Mouse (Mus musculus): ENCODE data around the gene Ramp3. TPM values are rescaled to one million over a fixed set of nuclear protein-coding genes. Genes with fewer than 3 reads are reported as not detected.
"Not testable (repeated sequence)": the region's sequence is repeated elsewhere in the genome, so short reads cannot be mapped to it uniquely, and the experiment has no call there.

The Ramp3 gene
- polyA plus RNA-seq, 1 experiment from 2014 or later: 1.7 TPM

- no peak within 1 kb of the TSS for H3K27ac ChIP-seq (ENCODE audit: poor library complexity, severe bottlenecking)
- H3K4me2 ChIP-seq: no peak within 1 kb of the TSS
- no peak within 1 kb of the TSS for H3K4me3 ChIP-seq
- H3K9me3 ChIP-seq (replicated peaks): no peaks in the 10 kb centered on the region
- 87% methylated on average over 4 of the region's 4 CpGs for WGBS
- H3K4me1 ChIP-seq (replicated peaks): no peaks in the 10 kb centered on the region
- no peak for ATAC-seq (ENCODE audit: insufficient number of reproducible peaks, low FRiP score)
- no peaks in the 10 kb centered on the region for H3K36me3 ChIP-seq
- no peaks in the 10 kb centered on the region for H3K27me3 ChIP-seq (replicated peaks)
- no peak within 1 kb of the TSS for H3K9ac ChIP-seq
These were observed 19.8 kb upstream of the Ramp3 start, which contains the start of gene Wap for GRCm38 (mm10) chr11:6638537-6638936. Wap (minus strand) TSS chr11:6638637.

DNA sequence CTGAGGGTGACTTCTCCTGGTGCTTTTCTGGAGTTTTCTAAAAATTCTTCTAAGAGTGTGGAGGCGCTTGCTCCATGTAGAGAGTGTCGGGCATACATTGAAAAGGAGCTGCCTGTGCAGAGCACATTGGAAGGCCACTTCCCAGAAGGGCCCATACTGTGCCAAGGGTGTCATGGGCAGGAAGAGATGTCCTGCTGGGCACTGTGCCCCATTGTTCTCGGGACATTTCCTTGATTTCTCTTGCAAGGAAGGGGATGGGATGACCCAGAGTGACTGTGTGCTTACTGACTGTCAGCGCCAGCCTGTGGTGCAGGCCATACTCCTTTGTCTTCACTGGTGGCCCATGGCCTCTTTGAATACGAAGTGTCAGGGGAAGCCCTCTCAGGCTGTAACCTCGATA lies 19.2 kb upstream of the Ramp3 start:
- Histone ChIP-seq H3K36me3 (no peaks in the 10 kb centered on the region), H3K9me3 (replicated peaks) (no peaks in the 10 kb centered on the region), H3K9ac (no peak overlapping the region), H3K4me1 (replicated peaks) (no peaks in the 10 kb centered on the region), H3K27ac (ENCODE audit: poor library complexity, severe bottlenecking) (no peak overlapping the region), H3K4me3 (no peak overlapping the region), H3K4me2 (no peak overlapping the region), H3K27me3 (replicated peaks) (no peaks in the 10 kb centered on the region)
- WGBS: 69% methylated on average over 6 of the region's 6 CpGs
- no peak for ATAC-seq (ENCODE audit: insufficient number of reproducible peaks, low FRiP score)

GRCm38 (mm10) chr11:6644566-6644965 lies 13.8 kb upstream of the Ramp3 start:
- H3K36me3 ChIP-seq: no peaks in the 10 kb centered on the region
- 70% methylated on average over 6 of the region's 6 CpGs for WGBS
- H3K9me3 ChIP-seq (replicated peaks): no peaks in the 10 kb centered on the region
- H3K9ac ChIP-seq: no peak overlapping the region
- no peak overlapping the region for H3K27ac ChIP-seq (ENCODE audit: poor library complexity, severe bottlenecking)
- no peaks in the 10 kb centered on the region for H3K4me1 ChIP-seq (replicated peaks)
- ATAC-seq (ENCODE audit: insufficient number of reproducible peaks, low FRiP score): no peak
- H3K27me3 ChIP-seq (replicated peaks): no peaks in the 10 kb centered on the region; the same call in 1 of the 2 replicates
- no peak overlapping the region for H3K4me2 ChIP-seq
- no peak overlapping the region for H3K4me3 ChIP-seq

DNA sequence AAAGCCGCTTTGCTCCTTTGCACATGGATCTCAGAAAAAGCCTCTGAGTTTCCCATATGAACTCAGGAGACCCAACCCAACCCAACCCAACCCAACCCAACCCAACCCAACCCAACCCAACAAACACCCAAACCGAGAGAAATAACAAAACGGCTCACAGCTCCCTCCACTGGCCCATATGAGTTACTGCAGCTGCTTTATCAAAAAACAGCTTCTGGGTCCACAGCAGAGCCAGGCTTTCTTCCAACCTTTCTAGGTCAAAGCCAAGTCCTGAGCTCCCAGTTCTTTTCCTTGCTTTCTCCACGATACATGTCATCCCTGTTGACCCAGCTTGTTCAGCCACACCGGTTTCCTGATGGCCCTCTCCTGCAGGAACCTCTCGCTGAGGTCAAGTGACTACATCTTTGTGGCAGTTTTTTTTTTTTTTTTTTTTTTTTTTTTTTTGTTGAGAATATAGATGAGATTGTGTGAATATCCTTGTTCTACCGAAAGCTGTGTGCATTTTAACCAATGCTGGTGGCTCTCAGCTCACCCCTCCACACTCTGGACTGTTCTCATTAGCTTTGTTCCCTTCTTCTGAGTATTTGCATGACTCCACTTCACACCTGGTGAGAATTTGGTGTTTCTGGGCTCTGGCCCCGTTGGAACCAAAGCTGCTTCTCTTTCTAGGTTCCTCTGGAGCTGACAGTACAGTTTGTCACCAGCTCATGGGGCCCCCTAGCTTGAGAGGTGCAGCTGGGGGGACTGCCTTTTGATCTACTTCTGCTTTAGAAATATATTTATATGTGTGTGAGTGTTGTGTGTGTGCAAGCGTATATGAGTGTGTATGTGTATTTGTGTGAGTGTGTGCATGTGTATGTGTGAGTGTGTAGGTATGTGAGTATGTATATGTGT lies 10.2 kb upstream of the Ramp3 start:
- H3K27me3 ChIP-seq (replicated peaks): no peaks in the 10 kb centered on the region; the same call in 1 of the 2 replicates
- no peak overlapping the region for H3K9ac ChIP-seq
- no peaks in the 10 kb centered on the region for H3K4me1 ChIP-seq (replicated peaks)
- H3K36me3 ChIP-seq: no peaks in the 10 kb centered on the region
- no peaks in the 10 kb centered on the region for H3K9me3 ChIP-seq (replicated peaks)
- WGBS: 57% methylated on average over 9 of the region's 9 CpGs
- no peak overlapping the region for H3K4me3 ChIP-seq
- H3K4me2 ChIP-seq: no peak overlapping the region
- no peak for ATAC-seq (ENCODE audit: insufficient number of reproducible peaks, low FRiP score)
- H3K27ac ChIP-seq (ENCODE audit: poor library complexity, severe bottlenecking): no peak overlapping the region

DNA sequence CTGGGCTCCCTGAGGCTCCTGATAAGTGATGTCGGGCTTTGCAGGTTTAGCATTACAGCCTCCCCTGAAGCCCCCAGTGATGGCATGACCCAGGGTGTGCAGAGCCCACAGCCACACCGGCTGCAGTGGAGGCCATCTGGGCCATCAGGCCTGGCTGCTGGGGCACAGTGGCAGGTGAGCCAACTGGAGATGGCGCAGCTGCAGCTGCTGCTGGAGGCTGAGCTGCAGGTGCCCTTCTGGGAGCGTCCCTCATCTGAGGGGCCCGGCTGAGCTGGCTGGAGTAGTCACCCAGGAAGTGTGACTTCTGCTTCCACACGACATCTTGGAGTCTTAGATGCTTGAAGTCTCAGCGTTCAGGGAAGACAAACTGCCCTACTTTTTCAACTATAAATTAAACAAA lies 7.8 kb upstream of the Ramp3 start:
- Histone ChIP-seq H3K9me3 (replicated peaks) (no peaks in the 10 kb centered on the region), H3K4me3 (no peak overlapping the region), H3K9ac (no peak overlapping the region), H3K27ac (ENCODE audit: poor library complexity, severe bottlenecking) (no peak overlapping the region), H3K36me3 (no peaks in the 10 kb centered on the region), H3K4me2 (no peak overlapping the region), H3K4me1 (replicated peaks) (no peaks in the 10 kb centered on the region), H3K27me3 (replicated peaks) (peaks cover 11% of the 10 kb centered on the region)
- no peak for ATAC-seq (ENCODE audit: insufficient number of reproducible peaks, low FRiP score)
- 51% methylated on average over 7 of the region's 7 CpGs for WGBS

DNA sequence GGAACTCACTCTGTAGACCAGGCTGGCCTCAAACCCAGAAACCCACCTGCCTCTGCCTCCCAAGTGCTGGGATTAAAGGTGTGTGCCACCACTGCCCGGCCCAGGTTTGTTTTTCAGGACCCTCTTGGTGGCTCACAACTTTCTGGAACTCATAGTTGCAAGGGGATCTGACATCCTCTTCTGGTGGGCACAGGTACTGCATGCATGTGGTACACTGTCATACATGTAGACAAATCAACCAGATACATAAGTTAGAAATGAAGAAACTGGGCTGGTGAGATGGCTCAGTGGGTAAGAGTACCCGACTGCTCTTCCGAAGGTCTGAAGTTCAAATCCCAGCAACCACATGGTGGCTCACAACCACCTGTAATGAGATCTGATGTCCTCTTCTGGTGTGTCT lies 5.3 kb upstream of the Ramp3 start:
- H3K27ac ChIP-seq (ENCODE audit: poor library complexity, severe bottlenecking); H3K9ac ChIP-seq; H3K36me3 ChIP-seq; H3K9me3 ChIP-seq (replicated peaks); ATAC-seq (ENCODE audit: insufficient number of reproducible peaks, low FRiP score); H3K4me1 ChIP-seq (replicated peaks); H3K4me2 ChIP-seq; H3K4me3 ChIP-seq: not testable (repeated sequence)
- H3K27me3 ChIP-seq (replicated peaks): peaks cover 23% of the 10 kb centered on the region
- WGBS: 74% methylated on average over 3 of the region's 3 CpGs

GRCm38 (mm10) chr11:6654903-6655302 lies 3.4 kb upstream of the Ramp3 start:
- H3K4me1 ChIP-seq (replicated peaks): 0 out of 2 replicates have a peak, but pooled peaks cover 4% of the 10 kb centered on the region
- H3K4me2 ChIP-seq: no peak overlapping the region
- H3K9me3 ChIP-seq (replicated peaks): no peaks in the 10 kb centered on the region
- no peak for ATAC-seq (ENCODE audit: insufficient number of reproducible peaks, low FRiP score)
- no peak overlapping the region for H3K4me3 ChIP-seq
- peaks cover 38% of the 10 kb centered on the region for H3K27me3 ChIP-seq (replicated peaks)
- WGBS: 3% methylated on average over 2 of the region's 2 CpGs
- no peak overlapping the region for H3K27ac ChIP-seq (ENCODE audit: poor library complexity, severe bottlenecking)
- no peak overlapping the region for H3K9ac ChIP-seq
- no peaks in the 10 kb centered on the region for H3K36me3 ChIP-seq

- Histone ChIP-seq H3K4me3 (no peak overlapping the region), H3K9me3 (replicated peaks) (no peaks in the 10 kb centered on the region; the same call in 1 of the 2 replicates), H3K4me1 (replicated peaks) (0 out of 2 replicates have a peak, but pooled peaks cover 4% of the 10 kb centered on the region), H3K27me3 (replicated peaks) (peaks cover 30% of the 10 kb centered on the region), H3K36me3 (no peaks in the 10 kb centered on the region), H3K4me2 (no peak overlapping the region), H3K27ac (ENCODE audit: poor library complexity, severe bottlenecking) (no peak overlapping the region), H3K9ac (no peak overlapping the region)
- WGBS: 79% methylated on average over 14 of the region's 14 CpGs
- no peak for ATAC-seq (ENCODE audit: insufficient number of reproducible peaks, low FRiP score)
These were observed 2.9 kb downstream of the Ramp3 start for GRCm38 (mm10) chr11:6661206-6661605.

DNA sequence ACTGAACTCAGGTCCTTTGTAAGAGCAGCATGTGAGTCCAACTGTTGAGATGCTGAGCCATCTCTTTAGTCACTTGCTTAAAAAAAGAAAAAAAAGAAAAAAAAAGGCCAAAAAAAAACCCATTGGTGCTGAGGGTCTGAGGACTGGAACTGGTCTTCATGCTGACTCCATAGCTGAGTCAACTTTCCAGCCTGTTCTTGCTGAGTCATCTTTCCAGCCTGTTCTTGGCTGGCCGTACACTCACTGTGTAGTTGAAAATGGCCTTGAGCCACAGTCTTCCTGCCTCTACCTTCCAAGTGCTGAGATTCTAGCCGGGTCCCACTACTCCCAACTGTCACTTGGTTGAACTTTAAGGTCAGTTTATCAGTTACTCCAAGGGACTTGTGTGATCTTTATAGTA lies 8.3 kb downstream of the Ramp3 start:
- Histone ChIP-seq H3K9ac (no peak overlapping the region), H3K4me2 (no peak overlapping the region), H3K4me1 (replicated peaks) (no peaks in the 10 kb centered on the region), H3K27me3 (replicated peaks) (no peaks in the 10 kb centered on the region), H3K4me3 (no peak overlapping the region), H3K27ac (ENCODE audit: poor library complexity, severe bottlenecking) (no peak overlapping the region), H3K9me3 (replicated peaks) (peaks cover 4% of the 10 kb centered on the region; the same call in 1 of the 2 replicates), H3K36me3 (no peaks in the 10 kb centered on the region)
- ATAC-seq (ENCODE audit: insufficient number of reproducible peaks, low FRiP score): no peak
- 73% methylated on average over 2 of the region's 2 CpGs for WGBS

DNA sequence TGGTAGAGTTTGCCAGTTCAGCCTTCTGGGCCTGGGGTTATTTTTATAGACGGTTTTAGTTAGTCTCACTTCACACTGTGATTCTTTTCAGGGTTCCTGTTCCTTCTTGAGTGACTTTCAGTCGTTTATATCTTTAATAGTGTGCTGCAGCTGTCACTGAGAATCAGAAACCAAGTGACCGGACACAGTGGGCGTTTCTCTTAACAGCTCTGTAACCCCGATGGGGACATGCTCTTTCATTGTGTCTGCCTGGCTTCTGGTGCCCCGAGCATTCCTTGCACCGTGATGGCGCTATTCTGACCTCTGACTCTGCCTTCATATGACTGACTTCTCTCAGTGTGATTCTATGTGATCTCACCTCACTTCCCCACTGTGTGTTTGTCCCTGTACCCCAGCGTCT lies 10.7 kb downstream of the Ramp3 start:
- H3K9ac ChIP-seq: no peak overlapping the region
- peaks cover 4% of the 10 kb centered on the region; the same call in 1 of the 2 replicates for H3K9me3 ChIP-seq (replicated peaks)
- no peak overlapping the region for H3K4me2 ChIP-seq
- ATAC-seq (ENCODE audit: insufficient number of reproducible peaks, low FRiP score): no peak
- no peak overlapping the region for H3K27ac ChIP-seq (ENCODE audit: poor library complexity, severe bottlenecking)
- no peaks in the 10 kb centered on the region for H3K36me3 ChIP-seq
- WGBS: 55% methylated on average over 9 of the region's 9 CpGs
- H3K4me3 ChIP-seq: no peak overlapping the region
- no peaks in the 10 kb centered on the region for H3K4me1 ChIP-seq (replicated peaks)
- no peaks in the 10 kb centered on the region for H3K27me3 ChIP-seq (replicated peaks)

DNA sequence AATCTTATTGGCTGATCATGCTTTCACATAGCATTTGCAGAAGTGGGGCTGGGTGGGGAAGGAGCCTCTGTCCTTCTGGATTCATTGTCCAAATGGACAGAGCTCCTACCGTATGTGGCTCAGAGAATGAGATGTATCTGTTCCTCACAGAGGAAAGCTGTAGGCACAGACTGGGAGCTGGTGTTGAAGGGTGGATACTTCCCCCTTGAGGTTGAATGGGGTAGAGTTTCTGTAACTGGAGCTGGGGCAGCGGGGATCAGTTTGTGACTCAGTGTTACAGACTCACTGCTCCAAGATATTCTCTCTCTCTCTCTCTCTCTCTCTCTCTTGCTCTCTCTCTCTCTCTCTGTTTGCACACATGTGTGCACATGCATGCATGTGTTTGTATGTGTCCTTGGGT lies 11.7 kb downstream of the Ramp3 start:
- H3K9me3 ChIP-seq (replicated peaks): peaks cover 4% of the 10 kb centered on the region; the same call in 1 of the 2 replicates
- no peak overlapping the region for H3K4me2 ChIP-seq
- H3K27ac ChIP-seq (ENCODE audit: poor library complexity, severe bottlenecking): no peak overlapping the region
- H3K4me3 ChIP-seq: no peak overlapping the region
- 42% methylated on average over 2 of the region's 2 CpGs for WGBS
- H3K27me3 ChIP-seq (replicated peaks): no peaks in the 10 kb centered on the region
- H3K36me3 ChIP-seq: no peaks in the 10 kb centered on the region
- ATAC-seq (ENCODE audit: insufficient number of reproducible peaks, low FRiP score): no peak
- H3K9ac ChIP-seq: no peak overlapping the region
- no peaks in the 10 kb centered on the region for H3K4me1 ChIP-seq (replicated peaks)
